Mouse (Mus musculus) adrenal gland, adult 18-20 months (tissue): ENCODE results near the gene Ss18l1. TPM values are rescaled to one million over a fixed set of nuclear protein-coding genes. Genes with fewer than 3 reads are reported as not detected.

Source experiments
- DNase-seq, 2 experiments: peaks; one replicate each; pipeline ENCODE4 v3.0.0; 2021 to 2022; ENCODE audit warnings: low spot score in 2 of 2
- total RNA-seq, 2 experiments: library from RNA; stranded (reverse); gene quantifications; 1 replicate in 1 of 2; 2 replicates in 1 of 2; pipeline ENCODE4 v1.2.3; 2021

Gene Ss18l1
- total RNA-seq, 2 experiments from 2014 or later, result 4.9 to 13.5 TPM

GRCm38 (mm10) chr2:180033956-180034355 is 8.4 kb upstream of the Ss18l1 start:
- no peak for DNase-seq

DNA sequence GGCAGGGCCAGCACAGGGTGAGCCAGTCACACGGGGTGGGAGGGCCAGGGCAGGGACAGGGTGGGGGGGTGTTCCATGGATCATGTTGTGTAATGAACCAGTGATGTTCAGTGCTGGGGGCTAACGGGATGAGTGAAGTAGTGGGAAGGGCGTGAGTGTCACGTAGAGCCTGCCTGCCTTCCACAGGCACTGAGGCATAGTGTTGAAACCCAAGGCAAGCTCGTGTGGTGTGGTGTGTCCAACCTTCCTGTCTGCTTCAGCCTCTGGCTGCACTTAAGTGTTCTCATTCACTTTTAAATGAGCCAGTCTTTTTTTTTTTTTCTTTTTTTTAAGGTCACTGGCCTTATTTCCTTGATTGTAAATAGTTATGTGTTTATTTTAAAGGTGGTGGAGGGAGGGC is 7.6 kb upstream of the Ss18l1 start:
- no peak for DNase-seq

DNA sequence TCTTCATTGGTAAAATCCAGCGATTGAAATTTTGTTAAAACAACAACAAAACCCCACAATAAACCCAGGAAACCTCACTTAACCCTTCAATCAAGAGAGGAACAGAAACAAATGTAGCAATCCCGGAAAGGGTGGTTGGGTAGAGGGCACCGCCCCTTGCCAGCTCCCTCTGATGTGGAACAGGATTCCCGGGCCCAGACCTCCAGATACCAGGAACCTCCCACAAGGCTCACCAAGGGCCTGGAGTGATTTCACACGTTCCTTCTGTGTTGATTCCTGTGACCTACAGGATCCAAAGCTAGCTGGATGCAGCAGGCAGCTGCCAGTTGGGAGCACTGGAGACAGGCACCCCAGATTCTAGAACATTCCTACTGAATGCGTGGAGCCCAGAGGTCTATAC is 1.9 kb upstream of the Ss18l1 start:
- DNase-seq, result no peak

GRCm38 (mm10) chr2:180041577-180042255 is 593 bp upstream of the Ss18l1 start:
- DNase-seq, result peak; percentile 42 to 49

GRCm38 (mm10) chr2:180042858-180043515 is 678 bp downstream of the Ss18l1 start:
- DNase-seq, result peak; percentile 45 to 55

DNA sequence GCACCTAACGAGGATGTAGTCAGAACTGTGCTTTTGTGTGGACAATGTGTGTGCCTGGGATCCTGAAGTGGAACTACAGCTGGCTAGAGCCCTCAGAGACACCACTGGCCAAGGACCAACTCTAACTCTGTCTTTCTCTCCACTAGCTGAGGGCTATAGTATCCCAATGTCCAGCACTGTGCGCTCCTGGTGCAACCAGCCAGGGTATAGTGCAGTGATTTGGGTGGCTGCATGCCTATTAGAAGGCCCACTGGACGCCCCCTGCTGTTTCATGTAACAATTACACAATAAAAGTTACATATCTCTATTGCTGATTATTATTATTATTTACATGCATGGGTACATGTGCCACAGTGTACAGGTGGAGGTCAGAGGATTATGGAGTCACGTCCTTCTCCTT is 3.0 kb downstream of the Ss18l1 start:
- DNase-seq, result peak in 1 of 2 experiments; percentile 25

GRCm38 (mm10) chr2:180047580-180047979 is 5.3 kb downstream of the Ss18l1 start:
- DNase-seq, result no peak

- no peak for DNase-seq
Measured at GRCm38 (mm10) chr2:180047980-180048635, 5.8 kb downstream of the Ss18l1 start.

DNA sequence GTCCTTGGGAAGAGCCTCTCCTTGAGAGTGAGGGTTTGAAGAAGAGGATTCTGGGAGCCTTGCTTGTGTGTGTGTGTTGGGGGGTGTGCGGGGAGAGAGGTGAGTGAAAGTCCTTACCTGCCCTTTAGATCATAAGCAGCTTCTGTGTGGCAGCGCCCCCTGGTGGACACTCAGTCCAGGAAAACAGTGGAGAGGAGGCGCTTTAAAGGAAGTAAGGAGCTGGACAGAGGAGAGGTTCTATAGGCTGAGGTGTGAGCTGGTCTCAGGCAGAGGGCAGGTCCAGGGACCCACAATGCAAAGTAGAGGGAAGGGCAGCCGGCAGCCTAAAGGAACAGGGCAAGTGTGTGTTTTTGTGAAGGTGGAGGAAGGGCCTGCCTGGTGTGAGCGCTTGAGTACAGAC is 8.7 kb downstream of the Ss18l1 start:
- peak; percentile 78 to 82 for DNase-seq

- DNase-seq, result no peak
Measured at GRCm38 (mm10) chr2:180051986-180052733, 9.9 kb downstream of the Ss18l1 start.

GRCm38 (mm10) chr2:180053001-180053400 is 10.7 kb downstream of the Ss18l1 start:
- no peak for DNase-seq

GRCm38 (mm10) chr2:180063338-180064131 is 21.2 kb downstream of the Ss18l1 start:
- DNase-seq, result no peak

GRCm38 (mm10) chr2:180069770-180070480 is 27.6 kb downstream of the Ss18l1 start:
- no peak for DNase-seq

GRCm38 (mm10) chr2:180070481-180071453 is 28.5 kb downstream of the Ss18l1 start, which contains the start of gene Mtg2:
TSS of gene Mtg2 (plus strand) at chr2:180070588.
- peak; percentile 95 to 96 for DNase-seq

- DNase-seq, result no peak
Measured at GRCm38 (mm10) chr2:180071671-180072070, 29.4 kb downstream of the Ss18l1 start.

DNA sequence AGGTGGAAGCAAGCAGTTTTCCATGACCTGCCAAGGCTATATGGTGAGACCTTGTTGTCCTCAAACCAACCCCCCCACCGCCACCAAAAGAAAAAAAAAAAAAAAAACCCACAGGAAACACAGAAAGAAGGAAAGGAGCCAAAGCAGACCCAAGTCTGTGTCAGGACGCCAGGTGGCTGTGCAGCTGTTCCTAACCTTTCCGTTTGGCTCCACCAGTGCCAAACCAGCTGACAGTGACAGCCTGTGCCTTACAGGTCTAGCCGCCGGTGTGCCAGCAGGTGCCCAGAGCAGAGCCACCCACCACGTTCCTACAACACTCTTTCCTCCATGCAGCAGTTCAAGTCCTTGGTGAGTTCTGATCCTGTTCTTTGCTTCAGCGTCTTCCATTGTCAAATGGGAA is 30.6 kb downstream of the Ss18l1 start:
- DNase-seq, result no peak

GRCm38 (mm10) chr2:180077622-180078021 is 35.3 kb downstream of the Ss18l1 start:
- DNase-seq, result no peak

GRCm38 (mm10) chr2:180080680-180081079 is 38.4 kb downstream of the Ss18l1 start:
- no peak for DNase-seq

DNA sequence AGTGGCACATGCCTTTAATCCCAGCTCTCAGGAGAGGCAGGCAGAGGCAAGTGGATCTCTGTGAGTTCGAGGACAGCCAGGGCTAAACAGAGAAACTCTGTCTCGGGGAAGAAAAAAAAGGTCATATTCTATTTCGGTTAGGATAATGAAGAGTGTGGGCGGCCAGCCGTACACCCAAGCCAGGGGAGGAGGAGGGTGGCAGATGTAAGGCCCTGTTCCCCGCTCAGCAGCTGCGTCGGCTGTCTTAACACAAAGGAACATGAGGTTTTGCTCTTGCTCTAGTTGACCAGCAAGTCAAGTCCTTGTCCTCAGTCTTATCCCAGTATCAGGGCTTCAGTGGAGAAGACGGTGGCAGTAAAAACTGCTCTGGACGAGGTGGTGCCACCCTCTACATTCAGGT is 40.8 kb downstream of the Ss18l1 start:
- no peak for DNase-seq
